Mouse (Mus musculus) mouse trophoblast stem cell (cell line): ENCODE measurements around the gene Fam163a.

Experiments
- in situ Hi-C, 2 experiments: fragments of 300-500 bp; cut with MseI, MboI; formaldehyde crosslinking; loops; 2 replicates in 1 of 2; 3 replicates in 1 of 2; pipeline ENCODE4 v1.15.1; 2025

The Fam163a gene

GRCm38 (mm10) chr1:156028340-156028975 lies 176.4 kb downstream of the Fam163a start:
- in situ Hi-C loops: no loop called here

- in situ Hi-C loops: no loop called here
Measured at GRCm38 (mm10) chr1:156027849-156028248, 177.0 kb downstream of the Fam163a start.
